Mouse (Mus musculus): ENCODE measurements around the gene Flot2. TPM values are rescaled to one million over a fixed set of nuclear protein-coding genes. Genes with fewer than 3 reads are reported as not detected.

Flot2 gene
- polyA plus RNA-seq, 1 experiment from 2014 or later, result 64.6 TPM

DNA sequence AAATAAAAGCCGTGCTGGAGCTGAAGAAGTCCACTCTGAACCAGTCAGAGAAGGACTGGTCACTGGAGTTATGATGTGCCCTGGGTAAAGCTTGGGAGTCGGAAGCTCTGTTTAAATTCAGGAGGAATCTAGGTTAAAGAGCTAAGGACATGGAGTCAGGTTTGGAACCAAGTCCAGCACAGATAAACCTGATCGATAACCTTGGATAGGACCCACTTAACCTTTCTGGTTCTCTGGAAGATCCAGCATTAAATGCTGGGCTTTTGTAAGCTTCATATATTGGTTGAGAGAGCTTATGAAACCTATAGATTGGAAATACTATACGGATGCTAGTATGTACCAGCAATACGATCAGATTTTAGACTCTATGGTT, 57.4 kb downstream of the Flot2 start:
- DNase-seq (ENCODE audit: low spot score), result no peak
- Histone ChIP-seq H3K9me3 (replicated peaks) (no peaks in the 10 kb centered on the region), H3K27ac (peak overlapping the region; percentile 84), H3K27me3 (ENCODE audit: low read depth, poor library complexity, severe bottlenecking) (no peaks in the 10 kb centered on the region), H3K4me3 (peak overlapping the region; percentile 71), H3K4me1 (peaks cover 22% of the 10 kb centered on the region), H3K36me3 (peaks cover 17% of the 10 kb centered on the region)
- WGBS, result 34% methylated on average over 5 of the region's 5 CpGs

DNA sequence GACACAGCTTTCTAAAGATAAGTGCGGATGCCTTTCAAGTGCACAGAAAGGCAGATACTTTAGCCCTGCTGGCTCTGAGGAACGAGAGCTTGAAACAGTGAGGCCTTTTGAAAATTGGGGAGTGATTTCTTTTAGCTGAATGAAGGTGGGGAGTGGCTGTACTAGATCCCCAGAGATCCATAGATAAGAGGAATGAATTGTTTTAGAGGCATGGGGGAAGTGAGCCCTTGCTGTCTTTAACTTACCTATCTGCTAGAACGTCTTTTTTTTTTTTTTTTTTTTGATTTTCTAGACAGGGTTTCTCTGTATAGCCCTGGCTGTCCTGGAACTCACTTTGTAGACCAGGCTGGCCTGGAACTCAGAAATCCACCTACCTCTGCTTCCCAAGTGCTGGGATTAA, 59.3 kb downstream of the Flot2 start:
- H3K4me3 ChIP-seq, result no peak overlapping the region
- no peaks in the 10 kb centered on the region for H3K9me3 ChIP-seq (replicated peaks)
- H3K4me1 ChIP-seq, result peaks cover 22% of the 10 kb centered on the region
- H3K27me3 ChIP-seq (ENCODE audit: low read depth, poor library complexity, severe bottlenecking), result no peaks in the 10 kb centered on the region
- H3K27ac ChIP-seq, result no peak overlapping the region
- 73% methylated on average over 3 of the region's 3 CpGs for WGBS
- no peak for DNase-seq (ENCODE audit: low spot score)
- H3K36me3 ChIP-seq, result peaks cover 34% of the 10 kb centered on the region

DNA sequence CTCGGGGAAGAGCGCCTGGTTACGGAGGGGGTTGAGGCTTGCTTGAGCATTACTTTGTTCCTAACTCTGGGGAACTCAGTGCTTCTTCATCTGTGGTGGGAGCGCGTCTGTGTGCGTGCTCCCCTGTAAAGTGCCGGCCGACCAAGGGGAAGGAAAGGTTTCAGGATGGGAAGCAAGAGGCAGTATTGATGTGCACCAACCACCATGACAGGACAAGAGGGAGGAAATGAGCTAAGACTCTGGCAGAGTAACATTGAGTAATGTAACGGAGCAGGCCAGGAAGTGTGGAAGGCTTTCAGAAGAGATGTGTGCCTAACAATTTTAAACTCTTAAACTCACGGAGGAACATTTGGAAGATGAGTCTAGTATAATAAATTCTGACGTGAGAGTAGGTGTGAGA, 63.0 kb downstream of the Flot2 start:
- no peaks in the 10 kb centered on the region for H3K9me3 ChIP-seq (replicated peaks)
- H3K4me1 ChIP-seq, result peaks cover 13% of the 10 kb centered on the region
- 92% methylated on average over 11 of the region's 11 CpGs for WGBS
- H3K4me3 ChIP-seq, result no peak overlapping the region
- H3K27me3 ChIP-seq (ENCODE audit: low read depth, poor library complexity, severe bottlenecking), result no peaks in the 10 kb centered on the region
- H3K36me3 ChIP-seq, result peaks cover 51% of the 10 kb centered on the region
- no peak overlapping the region for H3K27ac ChIP-seq
- DNase-seq (ENCODE audit: low spot score), result no peak

GRCm38 (mm10) chr11:78102142-78102541, 64.4 kb downstream of the Flot2 start:
- no peaks in the 10 kb centered on the region for H3K9me3 ChIP-seq (replicated peaks)
- H3K27me3 ChIP-seq (ENCODE audit: low read depth, poor library complexity, severe bottlenecking), result no peaks in the 10 kb centered on the region
- 92% methylated on average over 5 of the region's 5 CpGs for WGBS
- DNase-seq (ENCODE audit: low spot score), result no peak
- no peaks in the 10 kb centered on the region for H3K4me1 ChIP-seq
- H3K4me3 ChIP-seq, result no peak overlapping the region
- H3K27ac ChIP-seq, result no peak overlapping the region
- peaks cover 65% of the 10 kb centered on the region for H3K36me3 ChIP-seq

GRCm38 (mm10) chr11:78102958-78103747, 65.4 kb downstream of the Flot2 start:
- Histone ChIP-seq H3K27ac (no peak overlapping the region), H3K9me3 (replicated peaks) (no peaks in the 10 kb centered on the region), H3K27me3 (ENCODE audit: low read depth, poor library complexity, severe bottlenecking) (no peaks in the 10 kb centered on the region), H3K36me3 (peaks cover 70% of the 10 kb centered on the region), H3K4me1 (no peaks in the 10 kb centered on the region), H3K4me3 (no peak overlapping the region)
- no peak for DNase-seq (ENCODE audit: low spot score)
- 70% methylated on average over 5 of the region's 5 CpGs for WGBS

DNA sequence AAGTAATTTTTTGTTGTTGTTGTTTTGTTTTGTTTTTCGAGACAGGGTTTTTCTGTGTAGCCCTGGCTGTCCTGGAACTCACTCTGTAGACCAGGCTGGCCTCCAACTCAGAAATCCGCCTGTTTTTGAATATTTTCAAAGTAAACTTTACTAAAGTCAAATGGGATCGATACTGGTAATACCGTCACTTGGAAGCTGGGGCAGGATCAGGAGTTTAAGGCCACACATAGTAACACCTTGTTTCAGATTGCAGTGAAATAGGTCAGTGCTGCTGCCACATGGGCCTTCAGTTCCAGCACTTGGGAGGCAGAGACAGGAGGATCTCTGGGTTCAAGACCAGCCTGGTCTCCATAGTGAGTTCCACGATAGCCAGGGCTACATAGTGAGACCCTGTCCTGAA, 66.8 kb downstream of the Flot2 start:
- DNase-seq (ENCODE audit: low spot score), result no peak
- H3K36me3 ChIP-seq, result peaks cover 63% of the 10 kb centered on the region
- 92% methylated on average over 5 of the region's 5 CpGs for WGBS
- H3K27me3 ChIP-seq (ENCODE audit: low read depth, poor library complexity, severe bottlenecking), result no peaks in the 10 kb centered on the region
- no peak overlapping the region for H3K4me3 ChIP-seq
- no peaks in the 10 kb centered on the region for H3K4me1 ChIP-seq
- H3K9me3 ChIP-seq (replicated peaks), result no peaks in the 10 kb centered on the region
- H3K27ac ChIP-seq, result no peak overlapping the region

MicroRNA genes within 50 kb of the gene (microRNA counts, 519-probe panel; counts per million panel counts)
- microRNA mmu-miR-144 (684 counts per million, percentile 72 among the panel's probes with 10 or more counts), microRNA mmu-miR-451 (684 counts per million, percentile 72 among the panel's probes with 10 or more counts)

Small RNA genes lying within 50 kb of the gene (microRNA-seq; reads per million reads assigned to microRNA genes)
- gene Mir144 (29.6 reads per million, percentile 34 among the genes with 10 or more reads in this experiment), gene Mir451a (not detected), gene Mir451b (not detected)

Other genes with a start within 250 kb of the Flot2 start
- 0.34 and 0.48 TPM in 2 replicates for gene Pipox, start 143.8 kb upstream of the Flot2 start, polyA plus RNA-seq (2016; fragmentation: Nextera tagmentation; extraction: Ambion mirVana)
- 0.11 and 0.14 TPM in 2 replicates for gene Sez6, start 107.1 kb upstream of the Flot2 start, polyA plus RNA-seq (2016; fragmentation: Nextera tagmentation; extraction: Ambion mirVana)
- gene Phf12, start 55.2 kb upstream of the Flot2 start, polyA plus RNA-seq (2016; fragmentation: Nextera tagmentation; extraction: Ambion mirVana), result 21.0 and 23.1 TPM in 2 replicates
- 16.1 and 17.5 TPM in 2 replicates for gene Dhrs13, start 5.7 kb upstream of the Flot2 start, polyA plus RNA-seq (2016; fragmentation: Nextera tagmentation; extraction: Ambion mirVana)
- gene Eral1, start 42.5 kb downstream of the Flot2 start, polyA plus RNA-seq (2016; fragmentation: Nextera tagmentation; extraction: Ambion mirVana), result 43.4 and 45.4 TPM in 2 replicates
- gene Fam222b, start 56.7 kb downstream of the Flot2 start, polyA plus RNA-seq (2016; fragmentation: Nextera tagmentation; extraction: Ambion mirVana), result 22.7 and 24.2 TPM in 2 replicates
- 178 and 181 TPM in 2 replicates for gene Traf4, start 127.7 kb downstream of the Flot2 start, polyA plus RNA-seq (2016; fragmentation: Nextera tagmentation; extraction: Ambion mirVana)
- 17.3 and 19.9 TPM in 2 replicates for gene Nek8, start 138.7 kb downstream of the Flot2 start, polyA plus RNA-seq (2016; fragmentation: Nextera tagmentation; extraction: Ambion mirVana)
- gene Tlcd1, start 138.8 kb downstream of the Flot2 start, polyA plus RNA-seq (2016; fragmentation: Nextera tagmentation; extraction: Ambion mirVana), result 10.0 and 13.1 TPM in 2 replicates
- 1,157 and 1,293 TPM in 2 replicates for gene Rpl23a, start 145.7 kb downstream of the Flot2 start, polyA plus RNA-seq (2016; fragmentation: Nextera tagmentation; extraction: Ambion mirVana)
- 139 and 141 TPM in 2 replicates for gene Rab34, start 150.5 kb downstream of the Flot2 start, polyA plus RNA-seq (2016; fragmentation: Nextera tagmentation; extraction: Ambion mirVana)
- 0.88 and 1.6 TPM in 2 replicates for gene Proca1, start 155.5 kb downstream of the Flot2 start, polyA plus RNA-seq (2016; fragmentation: Nextera tagmentation; extraction: Ambion mirVana)
- 40.9 and 43.8 TPM in 2 replicates for gene Sdf2, start 207.8 kb downstream of the Flot2 start, polyA plus RNA-seq (2016; fragmentation: Nextera tagmentation; extraction: Ambion mirVana)
- 38.2 and 41.6 TPM in 2 replicates for gene Supt6, start 208.1 kb downstream of the Flot2 start, polyA plus RNA-seq (2016; fragmentation: Nextera tagmentation; extraction: Ambion mirVana)
- 63.6 and 68.9 TPM in 2 replicates for gene 2610507B11Rik, start 223.8 kb downstream of the Flot2 start, polyA plus RNA-seq (2016; fragmentation: Nextera tagmentation; extraction: Ambion mirVana)

Measured in limb, embryonic 10.5 days (tissue).